Mouse (Mus musculus): Measurements from ENCODE around the gene Dapk1.

The Dapk1 gene

GRCm38 (mm10) chr13:60664816-60665215 lies 63.1 kb downstream of the Dapk1 start:
- no peak for DNase-seq

- no peak for DNase-seq
Observed at GRCm38 (mm10) chr13:60665402-60665801, 63.7 kb downstream of the Dapk1 start.

- no peak for DNase-seq
Observed at GRCm38 (mm10) chr13:60668036-60668435, 66.3 kb downstream of the Dapk1 start.

GRCm38 (mm10) chr13:60670605-60671004 lies 68.9 kb downstream of the Dapk1 start:
- no peak for DNase-seq

- DNase-seq: no peak
Observed at GRCm38 (mm10) chr13:60671235-60671634, 69.5 kb downstream of the Dapk1 start.

- DNase-seq: no peak
Observed at GRCm38 (mm10) chr13:60672287-60672686, 70.5 kb downstream of the Dapk1 start.

- DNase-seq: no peak
Observed at GRCm38 (mm10) chr13:60672882-60673675, 71.3 kb downstream of the Dapk1 start.

GRCm38 (mm10) chr13:60674301-60674700 lies 72.6 kb downstream of the Dapk1 start:
- no peak for DNase-seq

- no peak for DNase-seq
Observed at GRCm38 (mm10) chr13:60674911-60675310, 73.2 kb downstream of the Dapk1 start.

- DNase-seq: no peak
Observed at GRCm38 (mm10) chr13:60675416-60675815, 73.7 kb downstream of the Dapk1 start.

GRCm38 (mm10) chr13:60678912-60679311 lies 77.2 kb downstream of the Dapk1 start:
- DNase-seq: no peak

- DNase-seq: no peak
Observed at GRCm38 (mm10) chr13:60682714-60683695, 81.3 kb downstream of the Dapk1 start.

- peak; percentile 25 for DNase-seq
Observed at GRCm38 (mm10) chr13:60684050-60684760, 82.5 kb downstream of the Dapk1 start.

- no peak for DNase-seq
Observed at GRCm38 (mm10) chr13:60684806-60685205, 83.1 kb downstream of the Dapk1 start.

GRCm38 (mm10) chr13:60685216-60685615 lies 83.5 kb downstream of the Dapk1 start:
- peak; percentile 50 for DNase-seq

GRCm38 (mm10) chr13:60686024-60686663 lies 84.4 kb downstream of the Dapk1 start:
- DNase-seq: no peak

- peak; percentile 78 for DNase-seq
Observed at GRCm38 (mm10) chr13:60686967-60687366, 85.2 kb downstream of the Dapk1 start.

- no peak for DNase-seq
Observed at GRCm38 (mm10) chr13:60687462-60687861, 85.7 kb downstream of the Dapk1 start.

- DNase-seq: no peak
Observed at GRCm38 (mm10) chr13:60687891-60688290, 86.1 kb downstream of the Dapk1 start.

- DNase-seq: no peak
Observed at GRCm38 (mm10) chr13:60690921-60691320, 89.2 kb downstream of the Dapk1 start.

GRCm38 (mm10) chr13:60691940-60692339 lies 90.2 kb downstream of the Dapk1 start:
- no peak for DNase-seq

- DNase-seq: no peak
Observed at GRCm38 (mm10) chr13:60695186-60695980, 93.6 kb downstream of the Dapk1 start.
